Mouse (Mus musculus): ENCODE measurements around the gene Gm4175. TPM values are rescaled to one million over a fixed set of nuclear protein-coding genes. Genes with fewer than 3 reads are reported as not detected.

Gene Gm4175
- not detected for polyA plus RNA-seq (2014; fragmentation: Illumina TruSeq; extraction: RNeasy Lipid Tissue Mini Kit (QIAGEN cat#74804); ENCODE audit: low read depth, low replicate concordance)

GRCm38 (mm10) chr7:21761375-21761774 lies at the start of gene Gm4175:
Gene Gm4175 (minus strand): TSS chr7:21761475.

GRCm38 (mm10) chr7:21796628-21797027 lies 35.4 kb upstream of the Gm4175 start, which contains the start of gene Gm4177:
Gene Gm4177 (minus strand): TSS chr7:21796728.

Other genes starting within 250 kb of the Gm4175 start
- not detected for gene Vmn1r130, start 249.7 kb downstream of the Gm4175 start, polyA plus RNA-seq (2014; fragmentation: Illumina TruSeq; extraction: RNeasy Lipid Tissue Mini Kit (QIAGEN cat#74804); ENCODE audit: low read depth, low replicate concordance)
- not detected for gene Vmn1r131, start 215.4 kb downstream of the Gm4175 start, polyA plus RNA-seq (2014; fragmentation: Illumina TruSeq; extraction: RNeasy Lipid Tissue Mini Kit (QIAGEN cat#74804); ENCODE audit: low read depth, low replicate concordance)
- gene Vmn1r132, start 147.4 kb downstream of the Gm4175 start, polyA plus RNA-seq (2014; fragmentation: Illumina TruSeq; extraction: RNeasy Lipid Tissue Mini Kit (QIAGEN cat#74804); ENCODE audit: low read depth, low replicate concordance): not detected
- gene Gm4177, start 35.3 kb upstream of the Gm4175 start, polyA plus RNA-seq (2014; fragmentation: Illumina TruSeq; extraction: RNeasy Lipid Tissue Mini Kit (QIAGEN cat#74804); ENCODE audit: low read depth, low replicate concordance): not detected
- gene Vmn1r135, start 70.9 kb upstream of the Gm4175 start, polyA plus RNA-seq (2014; fragmentation: Illumina TruSeq; extraction: RNeasy Lipid Tissue Mini Kit (QIAGEN cat#74804); ENCODE audit: low read depth, low replicate concordance): not detected
- not detected for gene Gm5725, start 82.8 kb upstream of the Gm4175 start, polyA plus RNA-seq (2014; fragmentation: Illumina TruSeq; extraction: RNeasy Lipid Tissue Mini Kit (QIAGEN cat#74804); ENCODE audit: low read depth, low replicate concordance)
- not detected for gene Gm5891, start 159.8 kb upstream of the Gm4175 start, polyA plus RNA-seq (2014; fragmentation: Illumina TruSeq; extraction: RNeasy Lipid Tissue Mini Kit (QIAGEN cat#74804); ENCODE audit: low read depth, low replicate concordance)
- gene Vmn1r137, start 233.1 kb upstream of the Gm4175 start, polyA plus RNA-seq (2014; fragmentation: Illumina TruSeq; extraction: RNeasy Lipid Tissue Mini Kit (QIAGEN cat#74804); ENCODE audit: low read depth, low replicate concordance): not detected